Mouse (Mus musculus) adrenal gland, postnatal 10 days (tissue): Measurements from ENCODE around the gene Foxl1. TPM values are rescaled to one million over a fixed set of nuclear protein-coding genes. Genes with fewer than 3 reads are reported as not detected.

Source experiments
- DNase-seq: peaks from one replicate; pipeline ENCODE4 v3.0.0; 2021; ENCODE audit warnings: mixed read lengths
- total RNA-seq, 2 experiments: library from RNA; stranded (reverse); gene quantifications; 2 replicates each; pipeline ENCODE4 v1.2.3; 2021

Foxl1 gene
- total RNA-seq, 2 experiments from 2014 or later, result 0.24 to 0.42 TPM

DNA sequence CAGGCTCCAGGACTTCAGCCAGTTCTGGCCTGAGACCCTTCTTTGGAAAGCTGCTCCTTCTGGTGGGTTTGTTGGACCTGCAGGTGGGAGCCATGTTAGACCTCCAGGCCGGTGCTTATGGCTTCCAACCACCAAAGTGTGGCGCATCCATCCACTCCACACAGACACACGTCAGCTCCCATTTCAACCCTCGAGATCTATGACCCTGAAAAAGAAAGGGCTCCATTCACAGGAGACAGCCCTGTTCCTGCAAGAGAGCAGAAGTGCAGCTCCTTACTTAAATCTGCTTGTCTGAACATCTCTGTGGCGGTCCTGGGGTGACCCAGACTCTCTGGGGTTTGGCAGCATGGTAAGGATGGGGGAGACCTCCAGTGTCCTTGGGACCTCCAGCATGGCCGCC is 34.2 kb upstream of the Foxl1 start:
- DNase-seq, result no peak

- peak; percentile 87 for DNase-seq
These were observed 23.5 kb upstream of the Foxl1 start for GRCm38 (mm10) chr8:121104049-121104818.

- DNase-seq, result peak; percentile 99
These were observed 19.8 kb upstream of the Foxl1 start, which contains the start of gene Mthfsd for GRCm38 (mm10) chr8:121107668-121108656. TSS of gene Mthfsd (minus strand) at chr8:121108392.

- DNase-seq, result no peak
These were observed 19.1 kb upstream of the Foxl1 start for GRCm38 (mm10) chr8:121108657-121109056.

DNA sequence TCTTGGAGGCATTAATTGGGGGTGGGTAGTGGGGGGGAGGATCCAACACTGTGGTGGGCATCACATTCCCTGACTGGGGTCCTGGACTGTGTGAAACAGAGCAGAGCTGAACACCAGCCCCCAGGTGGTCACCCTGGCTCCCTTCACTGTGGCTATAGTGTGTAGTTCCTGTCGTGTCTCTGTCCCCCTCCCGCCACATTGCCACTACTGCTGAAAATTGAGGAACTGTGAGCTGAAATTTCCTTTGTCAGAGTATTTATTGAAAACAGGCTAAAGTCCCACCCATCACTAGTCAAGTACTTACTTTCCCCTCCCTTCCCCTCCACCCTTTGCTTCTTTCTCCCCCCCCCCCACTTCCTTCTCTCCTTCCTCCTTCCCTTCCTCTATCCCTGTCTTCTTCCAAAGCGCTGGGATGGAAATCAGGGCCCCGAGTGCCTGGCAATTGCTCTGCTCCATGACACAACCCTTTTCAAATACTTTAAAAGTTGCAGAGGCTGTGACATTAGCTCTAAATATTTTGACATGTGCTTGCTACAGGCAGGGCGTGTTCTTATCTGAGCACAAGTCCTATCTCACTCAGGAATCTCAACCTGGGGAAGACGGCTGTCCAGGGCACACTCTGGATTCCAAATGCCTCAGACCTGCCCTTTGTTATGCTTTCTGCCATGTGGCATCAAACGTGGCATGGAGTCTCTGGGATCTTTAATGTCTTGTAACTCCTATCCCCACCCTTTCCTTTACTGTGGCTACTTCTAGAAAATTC is 16.4 kb upstream of the Foxl1 start:
- DNase-seq, result no peak

DNA sequence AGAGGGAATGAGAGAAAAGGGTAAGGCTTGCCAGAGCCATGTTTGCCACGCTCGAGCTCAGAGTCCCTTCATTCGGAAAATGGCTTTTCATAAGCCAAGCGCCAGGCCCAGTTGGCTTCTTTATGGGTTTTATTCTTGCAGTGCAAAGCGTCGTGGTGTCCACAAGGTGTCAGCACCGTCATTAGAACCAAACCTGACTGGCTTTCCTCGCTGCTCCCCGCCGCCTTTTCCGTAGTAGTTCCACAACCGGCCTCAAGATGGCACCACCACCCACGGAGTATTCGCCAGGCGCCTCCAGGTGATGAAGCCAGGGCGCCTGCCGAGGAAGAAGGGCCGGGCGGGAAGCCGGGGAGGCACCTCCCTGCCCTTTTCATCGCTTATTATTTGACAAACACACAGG is 14.5 kb upstream of the Foxl1 start:
- DNase-seq, result peak; percentile 98

DNA sequence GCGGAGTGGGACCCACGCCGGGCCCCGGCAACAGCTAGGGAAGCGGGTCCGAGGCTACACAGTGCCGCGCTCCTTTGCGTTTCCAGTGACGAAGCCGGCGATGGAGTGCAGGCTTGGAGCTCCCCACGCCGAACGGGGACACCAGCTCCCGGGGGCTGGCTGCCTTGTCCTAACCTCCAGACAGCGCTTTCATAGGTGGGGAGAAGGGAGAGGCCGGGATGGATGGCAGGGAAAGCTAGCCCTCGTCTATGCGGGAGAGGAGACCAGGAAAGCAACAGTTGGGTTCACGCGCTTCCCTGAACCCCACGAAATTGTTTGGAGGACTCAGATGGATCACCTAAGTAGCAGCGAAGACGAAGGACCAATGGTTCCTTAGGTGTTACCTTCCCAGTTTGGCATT is 12.6 kb upstream of the Foxl1 start:
- DNase-seq, result no peak

DNA sequence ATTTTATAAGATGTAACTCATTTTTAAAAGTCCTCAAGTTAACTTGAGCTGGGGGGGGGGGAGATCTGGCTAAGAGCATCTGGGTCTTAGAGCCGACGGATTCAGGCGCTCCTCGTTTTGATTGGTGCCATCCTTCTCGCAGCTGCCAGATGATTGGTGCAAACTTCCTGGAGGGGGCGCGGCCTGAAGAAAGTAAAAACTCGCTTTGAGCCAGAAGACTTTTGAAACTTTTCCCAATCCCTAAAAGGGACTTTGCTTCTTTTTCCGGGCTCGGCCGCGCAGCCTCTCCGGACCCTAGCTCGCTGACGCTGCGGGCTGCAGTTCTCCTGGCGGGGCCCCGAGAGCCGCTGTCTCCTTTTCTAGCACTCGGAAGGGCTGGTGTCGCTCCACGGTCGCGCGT is 11.8 kb upstream of the Foxl1 start, which contains the start of gene Foxc2:
Gene Foxc2 (plus strand): TSS at position 224 of the 400 bp plus-strand sequence.
- peak; percentile 87 for DNase-seq

GRCm38 (mm10) chr8:121116591-121117185 is 11.1 kb upstream of the Foxl1 start:
- DNase-seq, result peak; percentile 38

DNA sequence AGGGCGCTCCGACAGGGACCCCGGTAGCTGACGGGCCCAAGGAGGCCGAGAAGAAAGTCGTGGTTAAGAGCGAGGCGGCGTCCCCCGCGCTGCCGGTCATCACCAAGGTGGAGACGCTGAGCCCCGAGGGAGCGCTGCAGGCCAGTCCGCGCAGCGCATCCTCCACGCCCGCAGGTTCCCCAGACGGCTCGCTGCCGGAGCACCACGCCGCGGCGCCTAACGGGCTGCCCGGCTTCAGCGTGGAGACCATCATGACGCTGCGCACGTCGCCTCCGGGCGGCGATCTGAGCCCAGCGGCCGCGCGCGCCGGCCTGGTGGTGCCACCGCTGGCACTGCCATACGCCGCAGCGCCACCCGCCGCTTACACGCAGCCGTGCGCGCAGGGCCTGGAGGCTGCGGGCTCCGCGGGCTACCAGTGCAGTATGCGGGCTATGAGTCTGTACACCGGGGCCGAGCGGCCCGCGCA is 10.5 kb upstream of the Foxl1 start:
- no peak for DNase-seq

DNA sequence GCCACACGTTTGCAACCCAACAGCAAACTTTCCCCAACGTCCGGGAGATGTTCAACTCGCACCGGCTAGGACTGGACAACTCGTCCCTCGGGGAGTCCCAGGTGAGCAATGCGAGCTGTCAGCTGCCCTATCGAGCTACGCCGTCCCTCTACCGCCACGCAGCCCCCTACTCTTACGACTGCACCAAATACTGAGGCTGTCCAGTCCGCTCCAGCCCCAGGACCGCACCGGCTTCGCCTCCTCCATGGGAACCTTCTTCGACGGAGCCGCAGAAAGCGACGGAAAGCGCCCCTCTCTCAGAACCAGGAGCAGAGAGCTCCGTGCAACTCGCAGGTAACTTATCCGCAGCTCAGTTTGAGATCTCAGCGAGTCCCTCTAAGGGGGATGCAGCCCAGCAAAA is 9.8 kb upstream of the Foxl1 start:
- DNase-seq, result no peak

DNA sequence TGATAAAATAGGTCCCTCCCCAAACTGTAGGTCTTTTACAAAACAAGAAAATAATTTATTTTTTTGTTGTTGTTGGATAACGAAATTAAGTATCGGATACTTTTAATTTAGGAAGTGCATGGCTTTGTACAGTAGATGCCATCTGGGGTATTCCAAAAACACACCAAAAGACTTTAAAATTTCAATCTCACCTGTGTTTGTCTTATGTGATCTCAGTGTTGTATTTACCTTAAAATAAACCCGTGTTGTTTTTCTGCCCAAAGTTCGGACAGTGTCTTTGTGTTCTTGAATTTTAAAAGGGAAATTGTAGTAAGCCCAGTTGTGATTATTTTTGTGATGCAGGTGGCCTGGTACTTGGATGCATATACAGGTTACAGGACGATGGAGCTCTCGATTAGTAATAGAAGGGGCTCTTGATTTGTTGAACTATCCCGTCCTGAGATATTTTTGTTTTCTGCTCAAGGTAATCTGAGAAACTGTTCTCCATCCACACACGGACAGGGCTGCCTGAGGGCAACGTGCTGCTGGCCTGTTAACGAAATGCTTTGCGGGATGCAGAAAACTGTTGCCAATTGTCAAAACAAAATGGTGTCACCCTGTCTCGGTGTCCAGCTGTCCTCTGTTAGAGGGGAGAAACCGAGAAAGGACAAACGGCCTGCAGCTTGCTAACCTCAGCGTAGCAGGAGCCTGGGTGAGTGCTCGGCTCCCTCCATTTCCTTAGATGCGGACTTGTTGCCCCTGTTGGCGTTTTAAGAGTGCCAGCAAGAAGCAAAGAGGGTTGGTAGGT is 8.9 kb upstream of the Foxl1 start:
- no peak for DNase-seq

- no peak for DNase-seq
These were observed 7.9 kb upstream of the Foxl1 start for GRCm38 (mm10) chr8:121119635-121120455.

DNA sequence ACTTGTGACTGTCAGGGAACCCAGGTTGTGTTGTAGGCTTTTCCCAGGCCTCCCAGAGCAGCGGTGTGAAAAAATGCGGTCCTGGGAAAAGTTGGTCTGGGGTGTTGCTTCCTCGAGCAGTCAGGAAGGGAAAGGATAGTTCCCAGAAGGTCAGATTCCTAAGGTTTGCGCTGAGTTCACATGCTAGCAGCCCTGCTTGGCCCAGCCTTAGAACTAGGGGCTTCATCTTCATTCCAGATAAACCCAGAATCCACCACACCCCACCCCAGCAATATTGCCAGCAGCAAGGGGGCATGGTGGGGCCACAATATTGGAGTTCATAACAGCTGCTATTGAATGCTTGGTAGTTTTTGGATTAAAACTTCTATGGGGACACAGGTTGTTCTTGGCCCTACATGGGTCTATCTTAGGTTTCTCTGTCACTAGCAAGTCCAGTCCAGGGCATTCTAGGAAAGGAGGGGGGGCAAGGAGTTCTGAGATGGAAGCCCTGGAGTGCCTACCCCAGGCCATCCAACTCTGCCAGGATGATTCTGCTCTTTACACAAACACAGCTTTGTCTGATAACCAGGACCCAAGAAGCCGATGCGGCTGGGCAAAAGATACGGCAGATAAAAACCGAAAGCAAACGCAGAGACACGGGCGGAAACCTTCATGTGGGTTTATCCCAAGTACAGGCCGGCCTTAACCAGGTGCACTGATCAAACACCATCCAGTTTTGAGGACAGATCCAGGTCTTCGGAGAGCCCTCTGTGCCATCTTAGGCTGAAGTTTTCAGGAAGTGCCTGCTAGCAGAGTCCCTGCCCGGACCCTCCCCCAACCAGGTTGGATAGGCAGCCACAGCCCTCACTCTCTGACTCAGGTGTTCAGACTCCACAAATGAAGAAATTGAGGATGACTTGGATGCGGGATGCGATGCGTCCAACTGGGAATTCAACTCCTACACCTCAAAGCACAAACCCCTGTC is 7.0 kb upstream of the Foxl1 start:
- no peak for DNase-seq

DNA sequence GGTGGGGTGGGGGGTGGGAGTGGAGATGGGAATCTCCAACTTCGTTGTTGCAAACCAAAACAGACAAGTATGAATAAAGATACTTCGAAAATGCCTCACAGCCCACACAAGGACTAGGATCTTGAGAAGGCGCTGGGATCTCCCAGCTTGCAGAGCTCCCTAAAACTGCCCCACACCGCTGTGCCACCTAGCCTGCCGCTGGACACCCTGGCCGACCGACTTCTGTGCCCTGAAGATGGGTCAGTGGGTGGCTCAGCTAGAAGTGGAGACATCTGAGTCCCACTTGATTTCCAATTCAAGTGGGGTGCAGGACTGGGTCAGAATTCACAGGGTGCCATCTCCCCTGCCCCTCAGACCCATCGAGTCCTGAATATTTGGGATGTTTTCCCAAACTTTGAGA is 6.0 kb upstream of the Foxl1 start:
- DNase-seq, result no peak

GRCm38 (mm10) chr8:121122368-121122767 is 5.4 kb upstream of the Foxl1 start:
- no peak for DNase-seq

- DNase-seq, result no peak
These were observed 4.6 kb upstream of the Foxl1 start for GRCm38 (mm10) chr8:121123113-121123512.

- no peak for DNase-seq
These were observed 3.0 kb upstream of the Foxl1 start for GRCm38 (mm10) chr8:121124547-121125239.
